Mouse (Mus musculus) right cerebral cortex, postnatal 10 days (tissue): ENCODE results near the gene Pheta1.
"Not testable (repeated sequence)": the region's sequence is repeated elsewhere in the genome, so short reads cannot be mapped to it uniquely, and the experiment has no call there.

Experiments
- DNase-seq, 2 experiments: peaks; one replicate each; pipeline ENCODE4 v3.0.0; 2021; ENCODE audit warnings: low spot score in 2 of 2

The Pheta1 gene

DNA sequence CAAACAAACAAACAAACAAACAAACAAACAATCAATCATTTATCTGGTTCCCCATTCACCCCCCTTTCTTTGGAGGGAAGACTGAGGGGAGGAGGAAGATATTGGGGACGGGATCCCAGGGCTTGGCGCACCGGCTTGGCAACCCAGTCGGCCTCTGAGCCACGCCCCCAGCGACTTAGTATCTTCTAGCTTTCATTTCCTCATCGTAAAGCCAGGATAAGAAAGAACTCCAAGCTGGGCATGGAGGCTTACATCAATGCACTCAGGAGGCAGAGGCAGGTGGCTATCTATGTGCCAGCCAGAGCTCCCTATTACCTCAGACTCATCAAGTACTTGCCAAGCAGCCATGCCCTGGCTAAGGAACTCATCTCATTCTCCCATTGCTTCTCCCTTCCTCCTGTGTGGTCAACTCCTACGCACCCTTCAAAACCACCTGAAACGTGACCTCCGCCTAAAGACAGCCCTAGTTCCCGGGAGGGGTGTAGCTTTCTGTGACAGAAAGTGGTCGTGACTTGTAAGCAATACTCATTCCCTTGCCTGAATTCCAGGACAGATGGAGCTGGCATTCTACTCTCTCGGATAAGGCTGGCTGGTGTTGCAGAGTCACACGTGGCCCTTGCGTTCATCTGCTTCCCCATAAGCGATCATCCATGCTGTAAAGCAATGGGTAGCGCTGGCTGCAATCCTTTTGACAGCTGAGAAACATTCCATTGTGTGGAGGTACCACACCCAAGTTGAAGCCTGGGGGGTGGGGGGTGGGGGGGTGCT lies 5.5 kb upstream of the Pheta1 start:
- DNase-seq: no peak

DNA sequence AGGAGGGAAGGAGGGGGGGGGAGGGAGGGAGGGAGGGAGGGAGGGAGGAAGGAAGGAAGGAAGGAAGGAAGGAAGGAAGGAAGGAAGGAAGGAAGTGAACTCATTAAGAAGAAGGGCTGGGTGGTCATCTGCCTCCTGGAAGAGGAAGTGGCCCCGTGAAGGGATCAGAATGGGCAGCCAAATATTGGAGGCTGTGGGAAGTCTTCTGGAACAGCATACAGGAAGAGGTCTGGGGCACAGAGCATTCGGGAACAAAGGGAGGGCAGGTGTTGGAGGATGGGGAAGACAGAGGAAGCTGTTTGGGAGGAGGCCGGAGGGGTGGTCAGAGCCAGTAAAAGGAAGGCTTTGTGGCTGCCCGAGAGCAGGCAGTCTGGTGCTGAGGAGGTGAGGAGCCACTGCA lies 3.4 kb upstream of the Pheta1 start:
- no peak for DNase-seq

DNA sequence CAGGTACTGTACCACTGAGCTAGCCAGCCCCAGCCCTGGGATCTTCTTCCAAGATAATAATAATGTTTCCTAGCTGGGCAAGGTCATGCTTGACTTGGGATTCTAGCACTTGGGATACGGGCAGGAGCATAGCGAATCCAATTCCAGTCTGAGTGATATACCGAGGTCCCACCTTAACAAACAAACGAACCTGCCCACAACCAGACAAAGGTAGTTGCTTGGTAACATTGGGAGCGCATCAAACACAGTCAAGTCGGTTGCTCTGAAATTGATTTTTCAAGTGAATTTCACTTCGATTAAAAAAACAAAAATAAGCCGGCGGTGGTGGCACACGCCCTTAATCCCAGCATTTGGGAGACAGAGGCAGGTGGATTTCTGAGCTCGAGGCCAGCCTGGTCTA lies 2.5 kb upstream of the Pheta1 start:
- no peak for DNase-seq

DNA sequence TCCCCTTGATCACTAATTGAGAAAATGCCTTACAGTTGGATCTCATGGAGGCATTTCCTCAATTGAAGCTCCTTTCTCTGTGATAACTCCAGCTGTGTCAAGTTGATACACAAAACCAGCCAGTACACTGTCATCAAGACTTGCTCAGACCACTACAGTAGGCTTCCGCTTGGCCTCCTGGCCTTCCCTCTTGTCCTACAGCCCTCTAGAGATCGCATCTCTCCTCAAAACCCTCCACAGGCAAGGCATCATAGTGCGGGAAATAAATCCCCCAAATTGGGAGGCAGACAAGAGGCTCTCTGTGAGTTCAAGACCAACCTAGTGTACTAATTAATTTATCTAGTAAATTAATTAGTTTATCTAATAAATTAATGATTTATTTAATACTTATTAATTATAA lies 1.5 kb upstream of the Pheta1 start:
- not testable (repeated sequence) for DNase-seq

DNA sequence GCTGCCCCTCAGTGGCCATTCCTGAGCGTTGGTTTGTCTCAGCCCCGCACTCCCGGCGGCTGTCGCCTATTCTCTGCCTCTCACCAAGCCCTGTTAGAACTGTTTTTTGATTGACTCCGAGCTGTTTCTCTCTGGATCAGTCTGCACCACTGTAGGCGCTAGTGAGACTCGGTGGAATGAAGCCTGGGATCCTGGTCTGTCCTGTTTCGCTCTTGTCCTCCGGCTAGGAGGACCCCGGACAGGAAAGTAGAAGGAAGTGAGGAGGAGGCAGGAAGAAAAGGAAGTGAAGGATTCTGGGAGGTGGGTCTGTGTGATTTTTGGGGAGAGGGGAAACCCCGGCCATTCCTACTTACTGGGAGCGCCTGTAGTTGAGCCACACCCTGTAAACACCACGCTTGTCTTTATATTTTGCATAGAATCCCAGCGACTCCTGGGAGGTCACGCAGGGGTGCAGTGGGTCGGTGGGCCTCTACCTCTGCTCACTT lies 707 bp upstream of the Pheta1 start:
- no peak for DNase-seq

DNA sequence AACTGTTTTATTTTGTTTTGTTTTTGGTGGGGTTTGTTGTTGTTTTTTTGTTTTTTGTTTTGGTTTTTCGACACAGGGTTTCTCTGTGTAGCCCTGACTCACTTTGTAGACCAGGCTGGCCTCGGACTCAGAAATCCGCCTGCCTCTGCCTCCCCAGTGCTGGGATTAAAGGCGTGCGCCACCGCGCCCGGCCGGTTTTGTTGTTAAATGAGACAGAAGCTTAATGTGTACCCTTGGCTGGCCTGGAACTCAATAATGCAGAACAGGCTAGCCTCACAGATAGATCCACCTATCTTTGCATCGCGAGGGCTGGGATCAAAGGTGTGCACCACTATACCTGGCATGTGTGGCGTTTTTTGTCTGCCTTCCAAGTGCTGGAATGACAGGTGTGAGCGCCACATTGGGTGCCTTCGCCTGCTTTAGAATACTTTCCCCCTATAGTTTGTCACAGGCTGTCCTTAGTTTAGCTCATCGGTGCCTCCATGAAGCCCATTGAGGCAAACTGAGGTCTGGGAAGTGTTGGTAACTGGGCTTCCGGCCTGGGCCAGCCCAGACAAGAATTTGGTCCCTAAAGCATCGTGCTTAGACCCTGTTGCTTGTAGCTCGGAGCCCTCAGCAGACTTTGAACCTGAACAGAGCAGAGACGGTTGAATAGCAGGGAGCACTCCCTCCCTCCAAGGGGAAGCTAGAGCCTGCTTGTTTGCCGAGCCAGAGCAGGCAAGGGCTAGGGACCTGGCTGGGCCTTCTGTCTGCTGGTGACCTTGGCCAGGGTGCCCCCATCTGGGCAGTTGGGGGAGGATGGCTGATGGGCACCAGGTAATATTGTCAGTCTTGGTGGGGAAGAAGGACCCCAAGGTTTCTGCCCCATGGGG lies 930 bp downstream of the Pheta1 start:
- no peak for DNase-seq

DNA sequence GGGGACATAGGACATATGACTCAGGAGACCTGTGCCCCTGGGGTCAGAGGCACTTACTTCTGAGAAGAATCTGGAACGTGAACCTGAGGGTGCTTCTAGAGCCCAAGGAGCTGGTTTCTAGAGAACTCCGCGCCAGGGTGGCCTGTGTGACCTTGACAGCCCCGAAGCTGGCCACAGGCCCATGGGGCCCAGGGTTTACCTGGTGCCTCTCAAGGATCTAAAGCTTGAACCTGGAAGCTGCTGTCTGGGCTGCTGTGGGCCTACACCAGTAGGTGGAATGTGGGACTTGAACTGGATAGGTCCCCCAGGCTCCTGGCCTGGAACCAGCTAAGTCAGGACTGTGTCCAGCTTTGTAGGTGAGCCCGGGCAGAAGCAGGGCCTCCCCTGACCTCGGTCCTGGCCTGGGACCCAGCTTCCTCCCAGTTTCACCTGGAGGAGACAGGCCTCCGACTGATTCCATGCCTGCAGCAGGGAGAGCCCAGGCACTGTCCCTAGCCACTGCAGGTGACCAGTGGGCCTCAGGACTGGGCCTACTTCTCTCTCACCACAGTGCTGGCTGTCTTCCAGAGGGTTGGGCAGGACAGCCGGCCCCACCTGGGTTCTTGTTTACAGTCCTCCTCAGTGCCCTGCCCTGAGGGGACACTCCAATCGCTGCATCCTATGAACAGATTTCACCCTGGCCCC lies 4.7 kb downstream of the Pheta1 start:
- DNase-seq: no peak

DNA sequence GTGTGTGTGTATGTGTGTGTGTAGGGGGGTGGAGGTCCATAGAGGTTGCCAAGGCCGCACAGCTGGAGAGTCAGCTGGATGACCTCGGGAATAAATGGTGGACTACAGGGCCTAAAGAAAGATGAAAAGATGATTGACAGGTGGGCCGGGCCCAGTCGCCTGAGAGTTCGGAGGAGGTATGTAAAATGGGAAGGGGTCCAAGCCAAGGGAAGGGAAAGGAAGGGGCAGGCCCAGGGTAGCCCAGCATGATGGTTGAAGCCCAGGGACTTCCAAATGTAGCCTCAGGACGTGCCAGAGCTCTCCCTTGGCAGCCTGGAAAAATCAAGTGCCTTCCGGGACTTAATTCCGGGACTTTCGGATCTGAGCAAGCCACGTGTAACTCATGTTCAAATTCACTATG lies 6.0 kb downstream of the Pheta1 start:
- no peak for DNase-seq

DNA sequence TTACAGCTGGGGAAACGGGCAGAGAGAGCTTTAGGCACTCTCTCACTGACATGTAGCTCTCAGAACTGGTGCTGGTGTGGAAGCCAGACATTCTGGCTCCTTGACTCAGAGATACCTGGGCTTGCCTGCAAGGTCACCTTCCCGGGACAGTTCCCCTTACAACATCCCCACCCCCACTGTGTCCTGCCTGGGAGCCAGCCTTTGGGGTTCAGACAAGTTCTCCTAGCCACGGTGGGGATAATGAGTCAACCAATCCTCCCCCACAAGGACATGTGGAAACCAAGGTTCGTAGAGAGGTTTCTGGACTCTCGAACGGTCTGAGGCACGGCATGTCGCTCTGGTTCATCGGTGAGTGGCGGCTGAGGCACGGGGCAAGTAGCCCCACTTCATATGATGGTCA lies 8.0 kb downstream of the Pheta1 start:
- no peak for DNase-seq

DNA sequence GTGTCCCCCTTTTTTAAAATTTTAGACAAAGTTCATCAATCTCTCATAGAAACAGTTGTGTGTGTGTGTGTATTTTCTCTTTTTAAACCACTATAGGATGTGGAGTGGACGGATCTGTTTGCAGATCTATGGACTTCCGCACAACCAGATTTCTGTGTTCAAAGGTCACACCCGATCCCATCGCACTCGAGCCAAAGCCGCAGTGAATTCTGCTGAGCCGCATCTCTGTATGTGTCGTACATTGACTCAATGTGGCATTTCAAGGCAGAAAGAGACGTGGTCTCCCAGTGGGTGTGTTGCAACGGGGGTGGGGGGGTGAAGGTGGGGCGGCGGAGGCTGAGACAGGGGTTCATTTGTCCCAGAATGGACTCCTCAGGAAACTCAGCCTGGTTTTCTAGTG lies 9.6 kb downstream of the Pheta1 start:
- DNase-seq: no peak

DNA sequence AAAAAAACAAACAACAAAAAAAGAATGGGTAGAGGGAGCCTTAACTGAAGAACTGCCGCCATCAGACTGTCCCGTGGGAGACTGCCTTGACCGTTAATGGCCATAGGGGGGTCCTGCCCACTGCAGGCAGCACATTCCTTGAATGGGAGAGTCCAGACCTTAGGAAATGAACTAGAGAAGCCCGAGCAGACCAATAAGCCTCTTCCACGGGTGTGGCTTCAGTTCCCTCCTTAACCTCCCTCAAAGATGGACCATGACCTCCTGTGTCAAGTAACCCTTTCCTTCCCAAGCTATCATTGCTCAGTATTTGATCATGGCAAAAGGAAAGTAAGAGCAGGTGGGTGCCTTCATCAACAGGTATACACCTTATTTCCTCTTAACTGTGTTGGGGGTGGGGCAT lies 13.2 kb downstream of the Pheta1 start:
- no peak for DNase-seq

DNA sequence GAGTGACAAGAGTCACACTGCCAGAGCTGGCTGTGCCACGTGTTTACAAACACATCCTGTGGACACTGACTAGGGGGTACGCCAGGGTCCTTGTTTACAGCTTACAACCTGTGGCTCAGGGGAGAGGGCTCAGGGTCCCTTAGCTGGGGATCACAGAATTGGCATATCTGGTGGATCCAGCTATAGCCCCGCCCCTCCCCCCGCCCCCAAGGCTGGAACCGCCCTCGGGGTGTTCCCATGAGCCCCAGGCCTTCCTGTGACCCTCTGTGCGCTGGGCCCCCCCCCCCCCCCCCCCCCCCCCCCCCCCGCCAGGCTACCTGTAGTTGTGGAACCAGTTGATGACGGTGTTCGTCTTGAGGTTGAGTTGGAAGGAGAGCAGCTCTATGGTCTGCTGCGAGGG lies 15.5 kb downstream of the Pheta1 start:
- DNase-seq: no peak

DNA sequence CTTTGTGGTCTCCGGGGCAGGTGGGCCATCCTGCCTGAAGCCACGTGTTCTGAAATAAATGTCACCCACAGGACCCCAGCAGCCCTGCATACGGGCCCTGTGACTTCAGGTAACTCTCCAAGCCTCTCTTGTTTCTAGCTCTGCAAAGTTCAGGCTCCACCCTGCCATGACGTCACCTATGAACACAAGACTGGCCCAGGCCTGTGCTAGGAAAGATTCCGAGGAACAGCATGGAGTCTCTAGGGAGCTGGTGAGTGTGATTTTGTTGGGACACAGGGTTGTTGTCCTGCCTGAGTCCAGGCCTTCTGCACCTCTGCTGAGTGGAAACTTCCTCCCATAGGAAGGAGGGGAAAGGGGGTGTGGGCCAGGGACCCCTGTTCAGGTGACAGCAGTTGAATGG lies 19.2 kb downstream of the Pheta1 start:
- no peak for DNase-seq

DNA sequence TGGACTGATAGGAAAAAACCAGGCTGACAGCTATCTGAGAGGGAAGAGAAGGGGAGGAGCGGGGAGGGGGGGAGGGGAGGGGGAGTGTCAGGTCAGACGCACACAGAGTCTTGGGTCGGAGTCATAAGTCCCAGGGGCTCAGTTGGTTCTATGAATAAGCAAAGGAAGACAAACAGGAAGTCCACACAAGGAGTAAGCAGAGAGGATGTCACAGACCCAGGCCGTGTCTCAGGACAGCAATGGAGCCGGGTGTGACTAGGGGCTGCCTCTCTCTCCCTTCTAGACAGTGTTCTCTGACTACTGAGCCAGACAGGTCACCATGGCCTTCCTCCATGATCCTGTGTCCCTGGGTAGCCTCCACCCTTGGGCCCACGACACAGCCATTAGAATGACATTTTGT lies 22.0 kb downstream of the Pheta1 start:
- DNase-seq: no peak

DNA sequence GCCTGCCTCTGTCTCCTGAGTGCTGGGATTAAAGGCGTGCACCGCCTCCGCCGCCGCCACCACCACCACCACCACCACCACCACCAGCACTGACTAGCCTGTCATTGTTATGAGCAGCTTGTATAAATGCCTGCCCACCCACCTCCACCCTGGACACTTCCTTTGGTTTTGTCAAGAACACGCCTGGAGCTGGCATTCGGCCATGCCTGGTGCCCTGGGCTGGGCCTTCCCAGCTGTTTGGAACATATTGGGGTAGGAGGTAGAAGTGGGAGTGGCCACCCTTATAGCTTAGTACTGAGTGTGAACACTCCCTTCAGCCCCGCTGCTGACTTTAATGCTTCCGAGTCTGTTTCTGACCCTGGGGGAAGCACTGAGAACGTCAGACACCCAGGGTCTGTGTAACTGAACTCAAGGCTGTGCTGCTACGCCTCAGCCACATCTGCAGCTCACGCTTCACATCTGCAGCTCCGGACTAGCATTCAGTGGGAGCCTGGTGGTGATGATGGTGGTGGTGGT lies 22.8 kb downstream of the Pheta1 start:
- no peak for DNase-seq

DNA sequence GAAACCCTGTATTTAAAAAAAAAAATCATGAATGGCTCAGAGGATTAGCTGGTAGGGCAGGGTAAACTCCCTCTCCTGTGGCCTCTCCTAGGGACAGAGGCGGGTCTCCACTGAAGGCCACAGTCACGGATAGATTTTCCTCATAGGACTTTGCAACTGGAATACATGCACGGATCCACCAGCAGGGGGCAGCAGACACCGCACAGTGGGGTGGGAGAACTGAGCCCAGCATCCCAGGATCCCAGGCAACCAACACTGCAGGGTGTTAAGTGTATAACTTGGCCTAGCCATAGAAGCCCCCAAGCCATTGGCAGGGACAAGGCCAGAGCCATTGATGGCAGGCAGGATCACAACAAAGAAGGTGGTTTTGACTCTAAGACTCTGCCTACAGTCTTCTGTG lies 23.4 kb downstream of the Pheta1 start:
- DNase-seq: peak; percentile 79 to 90

DNA sequence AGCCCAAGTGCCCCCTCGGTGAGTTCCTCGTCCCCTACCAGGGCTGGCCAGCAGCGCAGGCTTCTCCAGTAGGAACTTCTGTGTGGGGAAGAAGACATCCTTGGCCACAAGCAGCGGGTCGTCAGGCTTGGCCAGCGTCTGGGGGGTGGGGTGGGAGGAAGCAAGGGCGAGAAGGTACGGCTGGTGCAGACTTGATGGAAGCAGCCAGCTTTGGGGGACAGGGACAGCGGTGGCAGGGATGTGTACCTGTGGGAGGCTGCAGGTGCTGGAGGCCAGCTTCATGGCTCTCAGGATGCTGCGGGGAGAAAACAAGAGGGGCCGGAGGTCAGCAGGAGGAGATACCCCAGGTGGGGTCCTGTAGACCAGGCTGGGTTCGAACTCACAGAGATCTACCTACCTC lies 26.3 kb downstream of the Pheta1 start:
- DNase-seq: no peak

DNA sequence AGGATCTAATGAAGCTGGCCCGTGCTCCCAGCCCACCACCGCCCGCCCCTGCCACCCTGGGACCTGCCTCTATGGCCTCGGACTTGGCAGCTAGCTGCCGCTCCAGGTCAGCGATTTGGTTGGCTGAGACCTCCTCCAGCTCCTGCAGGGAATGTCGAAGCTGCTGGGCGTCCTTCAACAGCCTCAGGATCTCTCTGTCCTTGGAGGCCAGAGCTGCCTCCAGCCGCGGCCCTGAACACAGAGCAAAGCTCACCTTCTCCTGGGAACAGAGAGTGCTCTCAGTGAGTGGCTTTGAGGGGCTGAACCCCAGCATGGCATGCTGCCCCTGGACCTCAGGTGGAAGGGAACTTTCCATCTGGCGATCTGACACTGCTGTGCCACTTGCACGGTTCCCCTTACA lies 28.1 kb downstream of the Pheta1 start:
- no peak for DNase-seq

DNA sequence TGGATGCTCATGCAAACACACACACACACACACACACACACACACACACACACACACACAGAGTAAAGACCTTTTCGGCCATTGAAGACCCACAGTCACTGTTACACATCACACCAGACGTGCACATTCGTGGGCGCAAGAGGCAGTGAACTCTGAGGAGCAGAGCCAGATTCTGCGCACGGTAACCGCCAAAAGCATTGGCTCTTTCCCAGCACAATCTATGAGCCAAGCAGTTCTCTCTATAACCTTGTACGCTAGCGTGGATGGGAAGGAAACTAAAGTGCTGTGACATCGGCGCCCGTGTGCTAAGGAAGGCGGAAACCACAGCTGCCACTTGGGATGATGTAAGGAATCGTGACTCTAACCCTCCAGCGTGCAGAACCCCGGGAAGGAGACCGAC lies 29.9 kb downstream of the Pheta1 start:
- no peak for DNase-seq

DNA sequence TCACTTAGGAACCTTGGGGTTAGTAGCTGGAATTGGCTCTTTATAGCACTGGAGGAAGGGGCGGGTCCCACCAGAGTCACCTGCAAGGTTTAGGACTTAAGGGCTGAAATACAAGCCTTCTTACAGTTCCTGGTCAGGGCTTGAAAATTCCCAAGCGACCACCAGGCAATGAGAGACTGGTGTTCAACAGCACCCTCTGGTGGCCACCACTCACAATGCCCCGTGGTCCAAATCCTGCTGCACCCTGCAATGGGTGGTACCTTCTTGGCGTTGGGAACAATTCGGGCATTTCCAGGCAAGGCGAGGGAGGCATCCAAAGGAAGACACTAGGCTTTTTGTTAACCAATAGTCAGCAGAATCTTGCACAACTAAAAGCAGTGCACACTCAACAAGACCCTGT lies 30.4 kb downstream of the Pheta1 start:
- DNase-seq: no peak

DNA sequence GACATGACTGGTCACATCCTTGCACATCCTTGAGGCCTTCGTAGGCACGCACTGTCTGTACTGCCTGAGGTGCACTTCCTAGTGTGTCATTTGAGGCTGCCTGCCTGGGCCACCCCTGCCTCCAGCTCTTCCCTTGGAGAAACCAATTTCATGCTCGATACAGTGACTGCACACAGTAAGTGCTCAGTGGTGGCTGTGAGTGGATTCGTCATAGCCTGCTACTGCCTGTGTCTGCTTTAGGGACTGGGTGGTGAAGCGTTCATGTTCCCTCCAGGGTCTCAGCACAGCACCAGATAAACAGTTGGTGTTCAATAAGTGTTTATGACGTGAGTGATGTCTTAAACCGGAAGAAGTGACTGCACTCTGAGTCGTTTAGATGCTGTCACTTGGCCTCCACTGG lies 34.6 kb downstream of the Pheta1 start:
- DNase-seq: no peak

DNA sequence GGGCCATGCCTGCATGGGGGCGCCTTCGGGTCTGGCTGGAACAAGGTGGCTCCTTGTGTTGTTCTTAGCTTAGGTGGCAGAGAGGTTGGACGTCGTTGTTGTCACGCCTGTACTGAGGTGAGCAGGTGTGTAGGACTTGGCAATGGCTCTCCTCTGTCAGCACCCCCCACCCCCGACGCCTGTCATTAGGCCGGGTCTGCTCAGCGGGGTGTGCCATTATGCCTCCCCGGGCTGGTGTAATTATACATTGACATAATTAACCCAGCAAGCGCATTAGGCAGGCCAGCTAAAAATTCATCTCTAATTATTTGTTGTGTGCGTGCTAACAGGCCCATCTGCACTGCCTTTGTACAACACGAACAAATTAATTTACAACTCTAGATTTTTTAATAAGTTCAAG lies 40.6 kb downstream of the Pheta1 start:
- no peak for DNase-seq
